Mouse (Mus musculus): ENCODE results near the gene Ryr3. TPM values are rescaled to one million over a fixed set of nuclear protein-coding genes. Genes with fewer than 3 reads are reported as not detected.

Ryr3 gene
- polyA plus RNA-seq, 1 experiment from 2014 or later: 5.5 TPM

- Histone ChIP-seq H3K4me3 (no peak overlapping the region), H3K27ac (replicated peaks) (peak overlapping the region; percentile 64), H3K4me2 (replicated peaks) (no peak overlapping the region), H3K27me3 (no peaks in the 10 kb centered on the region), H3K9ac (replicated peaks) (no peak overlapping the region), H3K9me3 (no peaks in the 10 kb centered on the region), H3K4me1 (peaks cover 9% of the 10 kb centered on the region; the same call in 1 of the 2 replicates), H3K36me3 (no peaks in the 10 kb centered on the region)
- peak; percentile 82 for ATAC-seq (replicated peaks)
- WGBS: 50% methylated on average over 11 of the region's 11 CpGs
Observed at GRCm38 (mm10) chr2:113008961-113009740, 207.7 kb downstream of the Ryr3 start.

GRCm38 (mm10) chr2:112998498-112998897 is 218.4 kb downstream of the Ryr3 start:
- no peak overlapping the region for H3K27ac ChIP-seq (replicated peaks)
- H3K27me3 ChIP-seq: no peaks in the 10 kb centered on the region
- 81% methylated on average over 3 of the region's 3 CpGs for WGBS
- no peak overlapping the region for H3K4me2 ChIP-seq (replicated peaks)
- H3K9me3 ChIP-seq: no peaks in the 10 kb centered on the region
- ATAC-seq (replicated peaks): no peak
- no peak overlapping the region for H3K9ac ChIP-seq (replicated peaks)
- no peaks in the 10 kb centered on the region for H3K4me1 ChIP-seq
- H3K36me3 ChIP-seq: no peaks in the 10 kb centered on the region
- no peak overlapping the region for H3K4me3 ChIP-seq

- WGBS: 41% methylated on average over 1 of the region's 1 CpGs
- ATAC-seq (replicated peaks): no peak
Observed at GRCm38 (mm10) chr2:112982908-112983510, 233.9 kb downstream of the Ryr3 start.

GRCm38 (mm10) chr2:112966807-112967625 is 249.9 kb downstream of the Ryr3 start:
- H3K4me1 ChIP-seq: peaks cover 3% of the 10 kb centered on the region; the same call in 1 of the 2 replicates
- ATAC-seq (replicated peaks): 0 out of 2 replicates have a peak, but pooled peaks have one; percentile 48
- 70% methylated on average over 14 of the region's 14 CpGs for WGBS
- no peaks in the 10 kb centered on the region for H3K36me3 ChIP-seq
- no peak overlapping the region for H3K9ac ChIP-seq (replicated peaks)
- no peaks in the 10 kb centered on the region for H3K27me3 ChIP-seq
- H3K4me3 ChIP-seq: no peak overlapping the region
- H3K4me2 ChIP-seq (replicated peaks): no peak overlapping the region
- H3K27ac ChIP-seq (replicated peaks): no peak overlapping the region
- H3K9me3 ChIP-seq: no peaks in the 10 kb centered on the region

More at GRCm38 (mm10) chr2:112982908-112983510, 233.9 kb downstream of the Ryr3 start:
- Histone ChIP-seq H3K9me3 (no peaks in the 10 kb centered on the region), H3K9ac (replicated peaks) (no peak overlapping the region), H3K4me2 (replicated peaks) (no peak overlapping the region), H3K36me3 (no peaks in the 10 kb centered on the region), H3K4me3 (no peak overlapping the region), H3K4me1 (no peaks in the 10 kb centered on the region), H3K27ac (replicated peaks) (no peak overlapping the region), H3K27me3 (no peaks in the 10 kb centered on the region)

- Histone ChIP-seq H3K36me3 (no peaks in the 10 kb centered on the region), H3K4me2 (replicated peaks) (no peak overlapping the region), H3K4me3 (no peak overlapping the region), H3K9me3 (no peaks in the 10 kb centered on the region), H3K4me1 (no peaks in the 10 kb centered on the region), H3K27me3 (no peaks in the 10 kb centered on the region), H3K27ac (replicated peaks) (no peak overlapping the region), H3K9ac (replicated peaks) (no peak overlapping the region)
- ATAC-seq (replicated peaks): no peak
- WGBS: 47% methylated on average over 1 of the region's 1 CpGs
Observed at GRCm38 (mm10) chr2:112948931-112949330, 268.0 kb downstream of the Ryr3 start.

GRCm38 (mm10) chr2:112931776-112932175 is 285.1 kb downstream of the Ryr3 start:
- no peak overlapping the region for H3K4me2 ChIP-seq (replicated peaks)
- no peaks in the 10 kb centered on the region for H3K27me3 ChIP-seq
- H3K36me3 ChIP-seq: no peaks in the 10 kb centered on the region
- no peak for ATAC-seq (replicated peaks)
- WGBS: 71% methylated on average over 1 of the region's 1 CpGs
- H3K9ac ChIP-seq (replicated peaks): no peak overlapping the region
- no peaks in the 10 kb centered on the region for H3K9me3 ChIP-seq
- no peaks in the 10 kb centered on the region for H3K4me1 ChIP-seq
- H3K27ac ChIP-seq (replicated peaks): no peak overlapping the region
- no peak overlapping the region for H3K4me3 ChIP-seq

- Histone ChIP-seq H3K36me3 (no peaks in the 10 kb centered on the region), H3K27me3 (no peaks in the 10 kb centered on the region), H3K27ac (replicated peaks) (no peak overlapping the region), H3K4me1 (no peaks in the 10 kb centered on the region), H3K4me2 (replicated peaks) (no peak overlapping the region), H3K4me3 (no peak overlapping the region), H3K9ac (replicated peaks) (no peak overlapping the region), H3K9me3 (no peaks in the 10 kb centered on the region)
- ATAC-seq (replicated peaks): no peak
Observed at GRCm38 (mm10) chr2:112913796-112914195, 303.1 kb downstream of the Ryr3 start.

- Histone ChIP-seq H3K9me3 (no peaks in the 10 kb centered on the region), H3K9ac (replicated peaks) (no peak overlapping the region), H3K36me3 (no peaks in the 10 kb centered on the region), H3K27ac (replicated peaks) (no peak overlapping the region), H3K4me1 (no peaks in the 10 kb centered on the region), H3K27me3 (no peaks in the 10 kb centered on the region), H3K4me3 (no peak overlapping the region), H3K4me2 (replicated peaks) (no peak overlapping the region)
- ATAC-seq (replicated peaks): no peak
Observed at GRCm38 (mm10) chr2:112912611-112913010, 304.3 kb downstream of the Ryr3 start.

- Histone ChIP-seq H3K27ac (replicated peaks) (no peak overlapping the region), H3K9ac (replicated peaks) (no peak overlapping the region), H3K9me3 (no peaks in the 10 kb centered on the region), H3K4me1 (no peaks in the 10 kb centered on the region), H3K27me3 (no peaks in the 10 kb centered on the region), H3K36me3 (no peaks in the 10 kb centered on the region), H3K4me2 (replicated peaks) (no peak overlapping the region), H3K4me3 (no peak overlapping the region)
- no peak for ATAC-seq (replicated peaks)
- 80% methylated on average over 4 of the region's 4 CpGs for WGBS
Observed at GRCm38 (mm10) chr2:112910579-112910978, 306.3 kb downstream of the Ryr3 start.

GRCm38 (mm10) chr2:112909142-112909541 is 307.8 kb downstream of the Ryr3 start:
- no peaks in the 10 kb centered on the region for H3K36me3 ChIP-seq
- H3K27me3 ChIP-seq: no peaks in the 10 kb centered on the region
- no peak for ATAC-seq (replicated peaks)
- H3K4me2 ChIP-seq (replicated peaks): no peak overlapping the region
- no peak overlapping the region for H3K9ac ChIP-seq (replicated peaks)
- H3K4me3 ChIP-seq: no peak overlapping the region
- H3K9me3 ChIP-seq: no peaks in the 10 kb centered on the region
- no peaks in the 10 kb centered on the region for H3K4me1 ChIP-seq
- H3K27ac ChIP-seq (replicated peaks): no peak overlapping the region
- WGBS: 86% methylated on average over 4 of the region's 4 CpGs

- Histone ChIP-seq H3K4me2 (replicated peaks) (no peak overlapping the region), H3K27ac (replicated peaks) (no peak overlapping the region), H3K9ac (replicated peaks) (no peak overlapping the region), H3K4me3 (no peak overlapping the region), H3K27me3 (no peaks in the 10 kb centered on the region), H3K36me3 (no peaks in the 10 kb centered on the region), H3K4me1 (no peaks in the 10 kb centered on the region), H3K9me3 (no peaks in the 10 kb centered on the region)
- ATAC-seq (replicated peaks): no peak
- WGBS: 84% methylated on average over 5 of the region's 5 CpGs
Observed at GRCm38 (mm10) chr2:112900747-112901146, 316.1 kb downstream of the Ryr3 start.

- no peak overlapping the region for H3K4me2 ChIP-seq (replicated peaks)
- WGBS: 55% methylated on average over 4 of the region's 4 CpGs
- no peaks in the 10 kb centered on the region for H3K27me3 ChIP-seq
- H3K36me3 ChIP-seq: no peaks in the 10 kb centered on the region
- no peaks in the 10 kb centered on the region for H3K9me3 ChIP-seq
- 0 out of 2 replicates have a peak, but pooled peaks have one; percentile 51 for ATAC-seq (replicated peaks)
- no peak overlapping the region for H3K9ac ChIP-seq (replicated peaks)
- H3K4me3 ChIP-seq: no peak overlapping the region
- H3K4me1 ChIP-seq: no peaks in the 10 kb centered on the region
- H3K27ac ChIP-seq (replicated peaks): no peak overlapping the region
Observed at GRCm38 (mm10) chr2:112884456-112885114, 332.3 kb downstream of the Ryr3 start.
